Mouse (Mus musculus) spleen, adult 2 months (tissue): ENCODE results near the gene Vangl2.

Experiments used
- CTCF ChIP-seq: fragments of 200-500 bp; IDR thresholded peaks from 2 replicates; pipeline ENCODE4 v1.5.1; 2011; ENCODE audit warnings: mild to moderate bottlenecking, inconsistent platforms; ENCODE audit not compliant: insufficient read depth, insufficient read length, insufficient replicate concordance; ENCODE audit errors: extremely low read depth
- POLR2A ChIP-seq: fragments of 200-500 bp; IDR thresholded peaks from 2 replicates; pipeline ENCODE4 v1.6.1; 2011; ENCODE audit warnings: low read depth, low read length, inconsistent platforms

- TF ChIP-seq CTCF: no peak
- no peak for TF ChIP-seq POLR2A
Observed at GRCm38 (mm10) chr1:172008351-172008750, 19.9 kb downstream of the Vangl2 start.
